In the genomic region with DNA sequence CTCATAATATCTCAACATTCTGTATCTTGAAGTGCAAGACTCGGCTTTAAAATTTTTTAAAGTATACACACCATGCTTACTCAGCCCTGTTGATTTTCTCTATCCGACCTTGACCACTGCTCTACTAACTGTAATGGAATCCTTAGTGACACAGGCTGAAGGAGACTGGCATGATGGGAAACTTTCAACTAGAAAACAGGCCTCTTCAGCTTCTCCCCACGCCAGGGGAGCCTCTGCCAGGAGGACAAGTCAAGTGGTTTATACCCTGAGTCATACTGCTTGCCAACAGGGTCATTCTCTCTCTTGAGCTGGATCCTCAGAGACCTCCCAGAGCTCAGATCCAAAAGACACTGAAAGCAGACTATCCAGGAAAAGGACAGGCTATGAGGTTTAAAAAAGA, we compare ENCODE assay signal across 11 mouse cellular contexts.
DNase-seq lines count a peak whose midpoint lies in the region; ATAC-seq and TF ChIP-seq lines count a peak whose summit lies in the region.
"Had no signal": no experiment of that assay in that cellular context is flagged by ENCODE, and none has a peak within 500 bp of the region (broad histone marks: within the 10 kb centered on the region; RNA-seq: fewer than 3 reads in every experiment).

No protein-coding gene starts in this region.

- peaks cover 32% of the 10 kb centered on the region for H3K4me1 ChIP-seq in lung, embryonic 16.5 days (replicated peaks; ENCODE audit: control insufficient read depth, insufficient read depth, low read length)
- H3K4me1 ChIP-seq in hindbrain, postnatal 0 days (ENCODE audit: insufficient read depth, low read length): peaks cover 10% of the 10 kb centered on the region

- peak; percentile 8 for DNase-seq in gastrocnemius, postnatal 14 days
- DNase-seq in gastrocnemius, postnatal 25 days: no peak
- DNase-seq in lung, postnatal 25 days (ENCODE audit: low spot score): no peak
- DNase-seq in adrenal gland, postnatal 25 days: peak; percentile 24
- DNase-seq in hindbrain, postnatal 0 days (ENCODE audit: low spot score): peak; percentile 43
- no peak for DNase-seq in gastrocnemius, postnatal 36 days
- DNase-seq in right cerebral cortex, postnatal 10 days (ENCODE audit: low spot score in 2 of 2): no peak
- DNase-seq: kidney, postnatal 4 days; lung, embryonic 14.5 days had no signal

- peak overlapping the region; percentile 33 for H3K27ac ChIP-seq in lung, embryonic 16.5 days (ENCODE audit: low read length)
- H3K27ac ChIP-seq in hindbrain, postnatal 0 days: peak overlapping the region; percentile 7

- no peak overlapping the region for H3K4me3 ChIP-seq in lung, embryonic 16.5 days (ENCODE audit: low read length)
- H3K4me3 ChIP-seq in hindbrain, postnatal 0 days (ENCODE audit: low read length): no peak overlapping the region
- H3K4me3 ChIP-seq: myocyte had no signal

- 57% methylated on average over 3 of the region's 3 CpGs for whole genome bisulfite sequencing in lung, embryonic 16.5 days
- WGBS in hindbrain, postnatal 0 days: 68% methylated on average over 3 of the region's 3 CpGs

- H3K9ac ChIP-seq in lung, embryonic 16.5 days (ENCODE audit: low read length): no peak overlapping the region
- no peak overlapping the region for H3K9ac ChIP-seq in hindbrain, postnatal 0 days (replicated peaks; ENCODE audit: low read length)
- H3K9ac ChIP-seq: lung, embryonic 14.5 days had no signal

- no peak overlapping the region for H3K4me2 ChIP-seq in lung, embryonic 16.5 days (ENCODE audit: low read depth, low read length)
- no peak overlapping the region for H3K4me2 ChIP-seq in hindbrain, postnatal 0 days (ENCODE audit: low read depth, low read length)
- H3K4me2 ChIP-seq: lung, embryonic 14.5 days had no signal

- H3K36me3 ChIP-seq in lung, embryonic 16.5 days (ENCODE audit: control insufficient read depth, insufficient read depth, low read length): peaks cover 19% of the 10 kb centered on the region
- peaks cover 14% of the 10 kb centered on the region; the same call in 1 of the 2 replicates for H3K36me3 ChIP-seq in hindbrain, postnatal 0 days (ENCODE audit: insufficient read depth, low read length)

- intact Hi-C loops in gastrocnemius, postnatal 14 days (cut with DNase I; ENCODE audit: low total_unique reads): no loop called here
- intact Hi-C loops in gastrocnemius, postnatal 36 days (cut with DNase I): loop anchor here (10.0 kb wide), 1 partner anchor 595 kb away; no protein-coding TSS in a partner anchor

- no peak for TF ChIP-seq CTCF in hindbrain, postnatal 0 days (IDR thresholded peaks at IDR 0.05; ENCODE audit: low read depth)

- H3K9me3 ChIP-seq in lung, embryonic 16.5 days (ENCODE audit: control insufficient read depth, low read length): no peaks in the 10 kb centered on the region
- no peaks in the 10 kb centered on the region for H3K9me3 ChIP-seq in hindbrain, postnatal 0 days (ENCODE audit: low read length)

- no peaks in the 10 kb centered on the region for H3K27me3 ChIP-seq in lung, embryonic 16.5 days (ENCODE audit: control insufficient read depth, insufficient read depth, low read depth, low read length)
- no peaks in the 10 kb centered on the region for H3K27me3 ChIP-seq in hindbrain, postnatal 0 days (ENCODE audit: insufficient read depth, low read length)

- ATAC-seq in lung, embryonic 16.5 days (ENCODE audit: low read depth): no peak; the same call in 1 of the 2 replicates
- ATAC-seq in hindbrain, postnatal 0 days: no peak

Comparison
In these comparisons a context has a peak if more than half of its experiments do, and no peak if none do; other contexts are left out.
1. DNase-seq: peak in gastrocnemius, postnatal 14 days (single experiment), adrenal gland, postnatal 25 days (single experiment) and hindbrain, postnatal 0 days (single experiment); none in gastrocnemius, postnatal 25 days (single experiment), lung, postnatal 25 days (single experiment), gastrocnemius, postnatal 36 days (0 of 2) and right cerebral cortex, postnatal 10 days (0 of 2).